Mouse (Mus musculus) intestine, postnatal 0 days (tissue): Measurements from ENCODE around the gene Zfp612. TPM values are rescaled to one million over a fixed set of nuclear protein-coding genes. Genes with fewer than 3 reads are reported as not detected.

Experiments used
- ATAC-seq: fragments of 200-750 bp; cut with Nextera tagmentation; 2 replicates; pipeline ENCODE4 v1.8.0; 2017; ENCODE audit warnings: mild to moderate bottlenecking, moderate TSS enrichment, moderate library complexity
- H3K27ac ChIP-seq: fragments of 300-500 bp; sonication (generic); 2 replicates; pipeline ENCODE4 v1.5.1; 2014; ENCODE audit warnings: mild to moderate bottlenecking, low read depth, low read length, moderate library complexity
- H3K27me3 ChIP-seq: fragments of 300-500 bp; sonication (generic); replicated peaks from 2 replicates; pipeline ENCODE4 v1.6.1; 2014; ENCODE audit warnings: low read length, mixed read lengths; ENCODE audit not compliant: control insufficient read depth, insufficient read depth
- H3K36me3 ChIP-seq: fragments of 300-500 bp; sonication (generic); 2 replicates; pipeline ENCODE4 v1.6.1; 2014; ENCODE audit warnings: mild to moderate bottlenecking, moderate library complexity; ENCODE audit not compliant: control insufficient read depth, insufficient read depth
- H3K4me1 ChIP-seq: fragments of 300-500 bp; sonication (generic); replicated peaks from 2 replicates; pipeline ENCODE4 v1.6.1; 2014; ENCODE audit warnings: antibody characterized with exemption, low read length, mixed read lengths; ENCODE audit not compliant: control insufficient read depth, insufficient read depth
- H3K4me2 ChIP-seq: fragments of 300-500 bp; sonication (generic); replicated peaks from 2 replicates; pipeline ENCODE4 v1.6.1; 2014; ENCODE audit warnings: low read depth, mild to moderate bottlenecking, moderate library complexity
- H3K4me3 ChIP-seq: fragments of 300-500 bp; sonication (generic); 2 replicates; pipeline ENCODE4 v1.5.1; 2014; ENCODE audit warnings: low read depth, low read length
- H3K9ac ChIP-seq: fragments of 300-500 bp; sonication (generic); 2 replicates; pipeline ENCODE4 v1.6.1; 2014; ENCODE audit warnings: mild to moderate bottlenecking, low read depth, low read length
- H3K9me3 ChIP-seq: fragments of 300-500 bp; sonication (generic); 2 replicates; pipeline ENCODE4 v1.6.1; 2016; ENCODE audit warnings: mixed run types; ENCODE audit not compliant: control insufficient read depth
- CTCF ChIP-seq: sonication (generic); IDR thresholded peaks from 2 replicates; pipeline ENCODE4 v1.5.1; 2016; ENCODE audit warnings: low read depth, mild to moderate bottlenecking, control low read depth, antibody characterized with exemption, moderate library complexity
- WGBS: fragments of 180-500 bp; shearing (Covaris S2); extraction: QIAGEN DNeasy Blood & Tissue Kit; methylation state at CpG from one replicate; pipeline ENCODE4 v1.1.7; 2014; 5-methylcytosine and 5-hydroxymethylcytosine counted together
- polyA plus RNA-seq: library from polyadenylated mRNA; unstranded; fragments of >200 nt; fragmentation: Nextera tagmentation; extraction: Ambion mirVana; gene quantifications from 2 replicates; pipeline ENCODE4 v1.2.1, GENCODE M21; 2015

The Zfp612 gene
- polyA plus RNA-seq, 1 experiment from 2014 or later, result 2.4 TPM

- H3K9ac ChIP-seq, result no peak overlapping the region
- no peak overlapping the region for H3K27ac ChIP-seq
- no peak overlapping the region for H3K4me2 ChIP-seq
- no peaks in the 10 kb centered on the region for H3K9me3 ChIP-seq
- no peaks in the 10 kb centered on the region for H3K27me3 ChIP-seq
- WGBS, result 87% methylated on average over 15 of the region's 15 CpGs
- H3K4me3 ChIP-seq, result no peak overlapping the region
- TF ChIP-seq CTCF, result no peak
- H3K36me3 ChIP-seq, result no peaks in the 10 kb centered on the region
- ATAC-seq, result no peak
- H3K4me1 ChIP-seq, result no peaks in the 10 kb centered on the region
These were observed 22.1 kb downstream of the Zfp612 start for GRCm38 (mm10) chr8:110101676-110102075.

- Histone ChIP-seq H3K9ac (no peak within 1 kb of the TSS), H3K36me3 (no peaks in the 10 kb centered on the region), H3K27ac (no peak within 1 kb of the TSS), H3K4me3 (no peak within 1 kb of the TSS), H3K4me1 (no peaks in the 10 kb centered on the region), H3K9me3 (no peaks in the 10 kb centered on the region), H3K27me3 (no peaks in the 10 kb centered on the region), H3K4me2 (no peak within 1 kb of the TSS)
- TF ChIP-seq CTCF, result peak; percentile 31
- no peak for ATAC-seq
- WGBS, result 85% methylated on average over 3 of the region's 3 CpGs
These were observed 23.1 kb downstream of the Zfp612 start, which contains the start of gene Gm17720 for GRCm38 (mm10) chr8:110102653-110103052. Gm17720 (minus strand) TSS chr8:110102753.

GRCm38 (mm10) chr8:110119715-110120114 lies 40.2 kb downstream of the Zfp612 start:
- Histone ChIP-seq H3K36me3 (no peaks in the 10 kb centered on the region), H3K4me3 (no peak overlapping the region), H3K4me1 (no peaks in the 10 kb centered on the region), H3K9me3 (no peaks in the 10 kb centered on the region), H3K27me3 (no peaks in the 10 kb centered on the region), H3K9ac (no peak overlapping the region), H3K4me2 (no peak overlapping the region), H3K27ac (no peak overlapping the region)
- TF ChIP-seq CTCF, result peak; percentile 59
- ATAC-seq, result no peak
- WGBS, result 42% methylated on average over 6 of the region's 6 CpGs

- ATAC-seq, result peak; percentile 51
- Histone ChIP-seq H3K36me3 (no peaks in the 10 kb centered on the region), H3K9ac (no peak overlapping the region), H3K4me3 (no peak overlapping the region), H3K9me3 (no peaks in the 10 kb centered on the region), H3K27me3 (no peaks in the 10 kb centered on the region), H3K27ac (no peak overlapping the region), H3K4me1 (no peaks in the 10 kb centered on the region), H3K4me2 (no peak overlapping the region)
- peak; percentile 90 for TF ChIP-seq CTCF
- 14% methylated on average over 13 of the region's 13 CpGs for WGBS
These were observed 51.0 kb downstream of the Zfp612 start for GRCm38 (mm10) chr8:110130537-110130936.

GRCm38 (mm10) chr8:110134236-110134635 lies 54.7 kb downstream of the Zfp612 start:
- no peak overlapping the region for H3K4me3 ChIP-seq
- WGBS, result 89% methylated on average over 8 of the region's 8 CpGs
- no peak overlapping the region for H3K4me2 ChIP-seq
- no peaks in the 10 kb centered on the region for H3K9me3 ChIP-seq
- no peak overlapping the region for H3K27ac ChIP-seq
- no peaks in the 10 kb centered on the region for H3K4me1 ChIP-seq
- no peaks in the 10 kb centered on the region for H3K27me3 ChIP-seq
- TF ChIP-seq CTCF, result no peak
- H3K36me3 ChIP-seq, result no peaks in the 10 kb centered on the region
- no peak for ATAC-seq
- no peak overlapping the region for H3K9ac ChIP-seq

GRCm38 (mm10) chr8:110135515-110135914 lies 56.0 kb downstream of the Zfp612 start:
- H3K9me3 ChIP-seq, result no peaks in the 10 kb centered on the region
- no peak overlapping the region for H3K9ac ChIP-seq
- H3K27ac ChIP-seq, result no peak overlapping the region
- 73% methylated on average over 7 of the region's 7 CpGs for WGBS
- no peak overlapping the region for H3K4me3 ChIP-seq
- H3K36me3 ChIP-seq, result no peaks in the 10 kb centered on the region
- no peak overlapping the region for H3K4me2 ChIP-seq
- no peaks in the 10 kb centered on the region for H3K4me1 ChIP-seq
- TF ChIP-seq CTCF, result no peak
- H3K27me3 ChIP-seq, result no peaks in the 10 kb centered on the region
- ATAC-seq, result no peak

- H3K4me1 ChIP-seq, result no peaks in the 10 kb centered on the region
- no peak overlapping the region for H3K4me2 ChIP-seq
- no peak overlapping the region for H3K9ac ChIP-seq
- WGBS, result 78% methylated on average over 3 of the region's 3 CpGs
- H3K27me3 ChIP-seq, result no peaks in the 10 kb centered on the region
- no peaks in the 10 kb centered on the region for H3K9me3 ChIP-seq
- no peak overlapping the region for H3K4me3 ChIP-seq
- TF ChIP-seq CTCF, result no peak
- no peak overlapping the region for H3K27ac ChIP-seq
- no peak for ATAC-seq
- no peaks in the 10 kb centered on the region for H3K36me3 ChIP-seq
These were observed 60.6 kb downstream of the Zfp612 start for GRCm38 (mm10) chr8:110140156-110140555.
